Mouse (Mus musculus) adrenal gland, postnatal 36 days (tissue): Measurements from ENCODE around the gene Trpc4. TPM values are rescaled to one million over a fixed set of nuclear protein-coding genes. Genes with fewer than 3 reads are reported as not detected.

ENCODE experiments used
- DNase-seq, 2 experiments: peaks; one replicate each; pipeline ENCODE4 v3.0.0; 2021; ENCODE audit warnings: mixed read lengths in 1 of 2
- long read RNA-seq, 2 experiments: library from polyadenylated mRNA; stranded (forward); transcript quantifications; one replicate each; pipeline ENCODE4 v2.0.0; 2021; ENCODE audit warnings: borderline sequencing depth in 2 of 2
- total RNA-seq, 2 experiments: library from RNA; stranded (reverse); gene quantifications; 2 replicates each; pipeline ENCODE4 v1.2.3; 2021

The Trpc4 gene
- total RNA-seq: under 1 TPM; 0.73 to 0.82 TPM
- long read RNA-seq, experiment 1: 0 reads
- long read RNA-seq, experiment 2: 0 reads

GRCm38 (mm10) chr3:54155639-54156315 is at the start of gene Trpc4:
TSS of gene Trpc4 (plus strand) at chr3:54156035.
- DNase-seq: no peak

GRCm38 (mm10) chr3:54111489-54111888 is 44.3 kb upstream of the Trpc4 start:
- no peak for DNase-seq

DNA sequence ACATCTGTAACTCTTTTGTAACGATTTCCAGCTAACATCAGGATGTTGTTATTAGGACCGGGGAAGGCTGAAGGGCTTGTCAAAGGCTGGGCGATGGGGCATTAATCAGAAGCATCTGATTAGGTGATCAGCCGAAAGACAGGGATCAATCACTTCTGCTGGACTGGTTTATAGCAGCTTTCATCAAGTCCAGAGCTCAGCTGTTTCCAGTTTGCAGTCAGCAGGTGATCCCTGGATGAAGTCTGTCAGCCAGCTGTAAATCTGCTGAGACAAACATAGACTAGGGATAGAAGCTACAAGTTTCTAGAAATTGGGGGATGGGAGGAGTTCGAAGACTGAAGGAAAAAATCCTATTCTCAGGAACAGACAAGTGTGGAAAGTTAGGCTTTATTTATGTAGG is 20.5 kb upstream of the Trpc4 start:
- no peak for DNase-seq

GRCm38 (mm10) chr3:54141376-54141775 is 14.5 kb upstream of the Trpc4 start:
- DNase-seq: no peak

- DNase-seq: peak; percentile 2 to 4
These were observed 794 bp upstream of the Trpc4 start for GRCm38 (mm10) chr3:54154844-54155638.

DNA sequence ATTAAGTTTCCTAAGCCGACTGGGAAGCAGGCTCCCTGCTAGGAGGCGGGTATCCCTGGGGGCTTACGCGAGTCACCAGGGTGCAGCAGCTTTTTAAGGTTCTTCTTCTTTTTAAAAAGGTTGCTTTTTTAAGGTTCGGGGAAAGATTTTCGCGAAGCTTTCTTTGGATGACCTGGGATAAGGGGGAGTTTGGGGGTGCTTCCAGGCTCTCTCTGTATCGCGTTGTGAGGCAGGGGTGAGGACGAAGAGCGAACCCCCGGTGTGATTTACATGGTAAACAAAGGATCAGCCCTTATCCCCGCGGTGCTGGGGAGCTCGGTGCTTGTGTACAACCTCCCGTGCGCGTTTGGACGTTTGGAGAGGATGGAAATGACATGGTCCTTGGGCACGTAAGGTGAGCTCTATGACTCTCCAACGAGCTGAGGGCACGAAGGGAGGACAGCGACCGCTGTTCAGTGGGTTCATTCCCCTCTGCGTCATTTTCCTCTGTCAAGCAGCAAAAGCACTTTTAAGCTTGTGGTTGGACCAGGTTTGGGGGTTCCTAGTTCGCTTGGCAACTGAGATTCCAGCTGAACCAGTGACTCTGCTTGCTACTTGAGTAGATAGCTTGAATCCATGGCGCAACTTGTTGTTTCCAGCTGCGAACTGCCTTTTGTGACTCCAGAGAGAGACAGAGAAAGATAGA is 623 bp downstream of the Trpc4 start:
- DNase-seq: no peak

- no peak for DNase-seq
These were observed 14.9 kb downstream of the Trpc4 start for GRCm38 (mm10) chr3:54170701-54171100.

- DNase-seq: peak; percentile 5 to 23
These were observed 21.5 kb downstream of the Trpc4 start for GRCm38 (mm10) chr3:54177296-54177695.

- DNase-seq: no peak
These were observed 35.3 kb downstream of the Trpc4 start for GRCm38 (mm10) chr3:54190932-54191668.

- DNase-seq: peak in 1 of 2 experiments; percentile 7
These were observed 45.4 kb downstream of the Trpc4 start for GRCm38 (mm10) chr3:54201231-54201630.

DNA sequence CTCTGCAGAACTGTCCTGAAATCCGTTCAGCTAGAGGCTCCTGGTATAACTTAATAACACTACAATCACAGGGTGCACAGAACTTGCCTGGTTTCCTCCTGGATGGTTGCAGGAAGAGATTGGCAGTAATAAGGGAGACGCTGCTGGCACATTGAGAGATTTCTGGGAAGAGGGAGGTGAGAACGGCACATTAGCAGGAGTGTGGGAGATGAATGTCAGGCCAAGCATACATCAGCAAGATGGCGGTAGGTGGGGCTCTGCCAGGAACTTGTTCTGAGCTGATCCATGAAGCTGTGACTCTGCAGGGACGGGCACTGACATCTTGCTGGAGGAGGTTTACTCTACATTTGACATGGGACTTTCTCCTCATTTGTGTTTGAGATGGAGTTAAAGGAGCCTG is 48.6 kb downstream of the Trpc4 start:
- DNase-seq: no peak

- no peak for DNase-seq
These were observed 54.3 kb downstream of the Trpc4 start for GRCm38 (mm10) chr3:54210112-54210511.

GRCm38 (mm10) chr3:54211441-54211840 is 55.6 kb downstream of the Trpc4 start:
- no peak for DNase-seq

- DNase-seq: no peak
These were observed 66.7 kb downstream of the Trpc4 start for GRCm38 (mm10) chr3:54222549-54222948.

DNA sequence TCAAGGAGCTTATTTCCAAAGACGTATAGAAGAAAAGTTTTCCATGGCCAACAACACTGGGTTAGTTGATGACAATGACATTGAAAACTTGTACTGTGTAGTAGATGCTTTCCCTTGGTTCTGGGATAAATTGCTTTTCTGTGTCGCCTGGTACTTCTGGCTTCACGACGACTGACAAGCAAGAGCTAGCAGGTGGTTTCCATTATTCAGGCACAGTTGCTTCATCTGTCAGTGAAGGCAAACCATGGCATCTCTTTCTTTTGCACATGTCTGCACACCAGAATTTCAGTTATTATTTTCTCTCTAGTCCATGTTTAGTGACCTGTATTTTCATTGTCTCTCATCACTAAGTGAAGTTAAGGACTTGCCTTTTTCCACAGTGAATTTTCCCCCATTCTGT is 72.6 kb downstream of the Trpc4 start:
- DNase-seq: no peak

DNA sequence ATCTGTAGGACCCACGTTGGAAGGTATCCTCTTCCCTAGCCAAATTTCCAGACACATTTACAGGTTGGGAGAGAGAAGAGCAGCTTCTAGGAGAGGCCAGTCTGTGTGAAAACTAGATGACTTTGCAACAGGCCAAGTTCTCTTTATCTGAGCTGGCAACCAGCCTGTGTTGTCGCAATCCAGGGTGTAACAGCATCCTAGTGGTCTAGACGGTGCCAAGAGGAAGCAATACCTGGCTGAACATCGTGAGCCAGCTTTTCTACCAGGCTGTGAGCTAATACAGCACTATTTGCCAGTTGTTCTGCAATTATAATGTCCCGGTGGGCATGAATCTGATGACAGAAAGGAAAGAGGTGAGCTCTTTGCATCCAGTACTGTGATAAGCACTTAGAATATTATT is 83.1 kb downstream of the Trpc4 start:
- peak in 1 of 2 experiments; percentile 10 for DNase-seq

- no peak for DNase-seq
These were observed 83.6 kb downstream of the Trpc4 start for GRCm38 (mm10) chr3:54239426-54239825.

DNA sequence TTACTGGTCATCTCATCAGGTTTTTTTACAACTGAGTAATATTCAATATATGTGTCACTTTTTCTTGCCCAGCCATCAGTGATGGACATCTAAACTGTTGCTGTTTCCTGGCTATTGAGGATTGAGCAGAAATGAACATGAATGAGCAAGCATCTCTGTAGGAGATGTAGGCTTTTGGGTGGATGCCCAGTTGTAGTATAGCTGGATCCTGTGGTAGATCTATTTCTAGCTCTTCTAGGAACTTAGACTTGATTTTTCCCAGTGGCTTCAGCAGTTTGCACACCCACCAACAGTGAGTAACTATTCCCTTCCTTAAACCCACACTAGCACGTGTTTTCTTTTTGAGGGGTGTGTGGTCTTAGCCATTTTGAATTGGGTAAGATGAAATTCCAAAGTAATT is 87.3 kb downstream of the Trpc4 start:
- DNase-seq: no peak

GRCm38 (mm10) chr3:54244729-54245465 is 89.1 kb downstream of the Trpc4 start:
- DNase-seq: no peak

- DNase-seq: no peak
These were observed 90.6 kb downstream of the Trpc4 start for GRCm38 (mm10) chr3:54246416-54246815.

GRCm38 (mm10) chr3:54249311-54249710 is 93.5 kb downstream of the Trpc4 start:
- no peak for DNase-seq
